Mouse (Mus musculus): ENCODE data around the gene Iscu.

GRCm38 (mm10) chr5:113815041-113815389 is 42.5 kb downstream of the Iscu start:
- no peak for TF ChIP-seq HCFC1 (IDR thresholded peaks at IDR 0.05; ENCODE audit: borderline replicate concordance, insufficient read depth, low read length)
- TF ChIP-seq ZC3H11A (IDR thresholded peaks at IDR 0.05; ENCODE audit: borderline replicate concordance, low read depth, low read length) = no peak
- TF ChIP-seq CHD2 (IDR thresholded peaks at IDR 0.05; ENCODE audit: low read depth, low read length) = no peak

Data from ES-E14 (cell line).